Mouse (Mus musculus): ENCODE results near the gene Cngb1. TPM values are rescaled to one million over a fixed set of nuclear protein-coding genes. Genes with fewer than 3 reads are reported as not detected.

The Cngb1 gene
- total RNA-seq, 2 experiments from 2014 or later: 0.42 to 0.58 TPM

DNA sequence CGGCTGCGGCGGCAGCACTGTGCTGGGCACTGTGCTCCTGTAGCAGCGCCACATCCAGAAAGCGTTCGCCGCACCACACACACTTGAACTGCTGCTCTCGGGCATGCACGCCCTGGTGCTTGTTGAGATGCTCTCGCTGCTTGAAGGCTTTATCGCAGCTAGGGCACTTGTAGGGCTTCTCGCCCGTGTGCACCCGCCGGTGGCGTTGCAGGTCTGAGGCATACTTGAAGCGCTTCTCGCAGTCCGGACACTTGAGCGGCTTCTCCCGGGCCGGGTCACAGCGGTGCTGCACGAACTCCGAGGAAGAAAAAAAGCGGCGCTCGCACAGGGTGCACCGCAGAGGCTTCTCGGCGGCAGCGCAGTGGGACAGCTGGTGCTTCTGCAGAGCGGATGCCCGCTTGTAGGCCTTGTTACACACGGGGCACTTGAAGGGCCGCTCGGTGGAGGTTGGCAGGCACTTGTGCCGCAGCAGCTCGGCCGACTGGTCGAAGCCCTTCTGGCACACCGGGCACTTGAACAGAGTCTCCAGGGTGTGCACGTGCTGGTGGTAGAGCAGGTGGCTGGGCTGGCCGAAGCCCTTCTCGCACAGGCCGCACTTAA lies 21.6 kb upstream of the Cngb1 start:
- intact Hi-C loops (cut with DNase I): loop anchor here (10.0 kb wide), 1 partner anchor 203 kb away; no protein-coding TSS in a partner anchor
- no peak for DNase-seq

DNA sequence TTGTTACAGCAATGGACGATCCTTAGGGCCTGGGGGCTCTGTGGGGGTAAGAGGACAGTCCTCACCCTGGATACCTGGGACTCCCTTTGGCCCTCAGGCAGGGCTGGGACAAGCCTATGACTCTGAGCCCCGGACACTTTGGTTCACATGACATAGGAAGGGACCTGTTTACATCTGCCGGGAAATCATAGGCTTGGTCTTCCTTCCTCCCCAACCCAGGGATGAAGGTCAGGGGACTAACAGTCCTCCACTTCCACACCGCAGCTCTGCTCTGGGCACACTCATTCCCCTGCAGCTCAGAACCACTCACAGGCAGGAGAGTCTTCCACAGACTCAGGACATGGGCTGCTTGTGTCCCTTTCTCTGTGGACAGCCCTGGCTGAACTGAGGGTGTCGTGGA lies 20.4 kb upstream of the Cngb1 start:
- DNase-seq: no peak
- intact Hi-C loops (cut with DNase I): loop anchor here (10.0 kb wide), 1 partner anchor 202 kb away; no protein-coding TSS in a partner anchor

GRCm38 (mm10) chr8:95324646-95325045 lies 18.3 kb upstream of the Cngb1 start:
- no peak for DNase-seq
- intact Hi-C loops (cut with DNase I): loop anchor here (10.0 kb wide), 1 partner anchor 200 kb away; no protein-coding TSS in a partner anchor

- DNase-seq: no peak
- intact Hi-C loops (cut with DNase I): loop anchor here (10.0 kb wide), 1 partner anchor 198 kb away; no protein-coding TSS in a partner anchor
Measured at GRCm38 (mm10) chr8:95323201-95323600, 16.8 kb upstream of the Cngb1 start.

GRCm38 (mm10) chr8:95320224-95321139 lies 14.1 kb upstream of the Cngb1 start:
- intact Hi-C loops (cut with DNase I): loop anchor here (10.0 kb wide), 1 partner anchor 196 kb away; no protein-coding TSS in a partner anchor
- peak; percentile 54 for DNase-seq

DNA sequence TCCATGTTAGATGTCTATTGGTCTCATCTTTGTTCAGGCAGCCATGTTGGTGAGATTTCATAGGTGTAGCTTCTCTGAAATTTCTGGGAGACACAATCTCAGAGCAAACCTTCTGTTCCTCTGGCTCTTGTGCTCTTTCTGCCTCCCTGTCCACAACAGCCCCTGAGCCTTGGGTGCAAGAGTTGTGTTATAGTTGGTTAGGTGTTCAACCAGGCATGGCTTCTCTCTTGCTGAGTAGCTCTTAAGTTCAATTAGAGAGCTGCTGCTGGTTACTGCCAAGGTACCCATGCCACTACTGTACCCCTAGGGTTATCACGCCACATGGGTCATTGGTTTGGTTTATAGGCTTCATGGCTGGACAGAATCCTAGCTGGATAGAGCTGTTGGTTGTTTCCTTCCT lies 9.0 kb upstream of the Cngb1 start:
- intact Hi-C loops (cut with DNase I): no loop called here
- DNase-seq: no peak

DNA sequence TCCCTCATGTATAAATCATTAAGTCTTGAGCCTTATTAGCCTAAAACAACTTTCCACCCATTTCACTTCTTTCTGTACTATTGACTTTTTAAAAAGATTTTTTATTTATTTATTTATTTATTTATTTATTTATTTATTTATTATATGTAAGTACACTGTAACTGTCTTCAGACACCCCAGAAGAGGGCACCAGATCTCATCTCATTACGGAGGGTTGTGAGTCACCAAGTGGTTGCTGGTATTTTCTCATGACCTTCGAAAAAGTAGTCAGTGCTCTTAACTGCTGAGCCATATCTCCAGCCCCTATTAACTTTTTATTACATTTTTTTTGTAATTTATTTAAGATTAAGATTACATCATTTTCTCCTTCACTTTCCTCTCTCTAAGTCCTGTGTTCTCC lies 8.3 kb upstream of the Cngb1 start:
- intact Hi-C loops (cut with DNase I): no loop called here
- no peak for DNase-seq

- intact Hi-C loops (cut with DNase I): no loop called here
- DNase-seq: no peak
Measured at GRCm38 (mm10) chr8:95313857-95314256, 7.5 kb upstream of the Cngb1 start.

- intact Hi-C loops (cut with DNase I): no loop called here
- DNase-seq: no peak
Measured at GRCm38 (mm10) chr8:95312836-95313235, 6.5 kb upstream of the Cngb1 start.

DNA sequence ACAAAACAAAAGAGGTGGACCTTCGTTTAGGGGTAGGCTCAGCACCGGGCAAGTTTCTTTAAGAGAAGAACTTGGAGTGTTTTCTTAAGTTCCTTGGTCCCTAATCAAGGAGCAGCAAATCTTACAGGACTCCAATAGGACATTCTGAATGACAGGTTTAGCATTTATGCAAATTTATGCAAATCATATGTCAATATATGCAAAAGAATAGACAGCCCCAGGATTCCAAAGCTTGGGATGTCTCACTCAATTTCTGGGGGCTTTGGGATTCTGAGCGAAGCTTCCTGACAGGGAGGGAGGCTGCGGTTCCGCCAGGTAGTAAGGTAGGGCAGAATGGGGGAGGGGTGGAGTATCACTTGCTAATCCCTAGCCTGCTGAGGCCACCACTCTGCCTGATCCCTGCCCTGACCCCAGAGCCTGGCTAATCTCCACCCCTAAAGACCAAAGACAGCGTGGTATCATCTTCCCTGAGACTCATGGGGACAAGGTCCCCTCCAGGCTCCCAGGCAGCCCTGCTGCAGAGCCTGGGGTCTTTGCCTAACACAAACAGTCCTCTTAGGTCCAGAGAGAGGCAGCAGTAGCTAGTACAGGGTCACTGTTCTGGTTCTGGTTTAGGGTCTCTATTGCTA lies 4.1 kb upstream of the Cngb1 start, which contains the start of gene Tepp:
Gene Tepp (plus strand): TSS at position 225 of the 629 bp plus-strand sequence.
- no peak for DNase-seq
- intact Hi-C loops (cut with DNase I): no loop called here

- no peak for DNase-seq
- intact Hi-C loops (cut with DNase I): no loop called here
Measured at GRCm38 (mm10) chr8:95305526-95305925, 859 bp downstream of the Cngb1 start.

DNA sequence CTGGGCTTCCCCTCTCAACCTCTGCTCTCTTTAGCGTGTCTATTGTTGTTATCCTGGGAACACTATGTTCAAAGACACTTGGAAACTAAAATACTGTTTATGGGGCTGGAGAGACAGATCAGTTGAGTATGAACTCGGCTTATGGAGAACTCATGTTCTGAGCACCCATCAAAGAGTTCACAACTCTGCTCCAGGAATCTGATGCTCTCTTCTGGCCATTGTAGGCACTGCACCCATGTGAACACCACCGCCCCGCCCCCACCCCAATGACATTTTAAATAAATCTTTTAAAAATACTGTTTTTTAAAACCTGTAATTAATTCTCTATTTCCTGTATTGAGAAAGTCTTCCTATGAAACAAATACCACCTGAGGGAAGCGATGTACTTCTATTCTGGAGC lies 4.0 kb downstream of the Cngb1 start:
- peak; percentile 32 for DNase-seq

GRCm38 (mm10) chr8:95293891-95294290 lies 12.5 kb downstream of the Cngb1 start:
- intact Hi-C loops (cut with DNase I): no loop called here
- peak; percentile 63 for DNase-seq

More for the DNA sequence above, 4.0 kb downstream of the Cngb1 start:
- intact Hi-C loops (cut with DNase I): no loop called here

DNA sequence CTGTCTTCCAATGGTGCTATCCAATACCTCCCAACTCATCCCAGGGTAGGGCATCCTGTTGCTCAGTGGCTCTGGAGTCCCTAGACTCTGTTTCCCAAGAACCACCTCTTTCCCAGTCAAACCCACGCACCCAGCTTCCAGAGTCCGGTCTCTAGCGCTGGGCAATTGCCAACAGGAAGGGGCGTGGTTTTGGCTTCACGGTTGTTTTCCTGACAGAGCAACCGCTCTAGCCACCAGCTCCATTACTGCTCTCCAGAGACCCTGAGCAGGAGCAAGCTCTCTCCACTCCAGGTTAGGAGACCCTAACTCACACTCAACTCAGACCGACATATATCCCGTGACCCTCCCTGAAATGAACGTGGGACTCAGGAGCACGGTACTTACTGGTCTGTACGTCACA lies 13.2 kb downstream of the Cngb1 start:
- intact Hi-C loops (cut with DNase I): no loop called here
- DNase-seq: peak; percentile 59

- intact Hi-C loops (cut with DNase I): no loop called here
- peak; percentile 54 for DNase-seq
Measured at GRCm38 (mm10) chr8:95289066-95289650, 17.2 kb downstream of the Cngb1 start.

GRCm38 (mm10) chr8:95281493-95281892 lies 24.9 kb downstream of the Cngb1 start:
- intact Hi-C loops (cut with DNase I): no loop called here
- peak; percentile 24 for DNase-seq

DNA sequence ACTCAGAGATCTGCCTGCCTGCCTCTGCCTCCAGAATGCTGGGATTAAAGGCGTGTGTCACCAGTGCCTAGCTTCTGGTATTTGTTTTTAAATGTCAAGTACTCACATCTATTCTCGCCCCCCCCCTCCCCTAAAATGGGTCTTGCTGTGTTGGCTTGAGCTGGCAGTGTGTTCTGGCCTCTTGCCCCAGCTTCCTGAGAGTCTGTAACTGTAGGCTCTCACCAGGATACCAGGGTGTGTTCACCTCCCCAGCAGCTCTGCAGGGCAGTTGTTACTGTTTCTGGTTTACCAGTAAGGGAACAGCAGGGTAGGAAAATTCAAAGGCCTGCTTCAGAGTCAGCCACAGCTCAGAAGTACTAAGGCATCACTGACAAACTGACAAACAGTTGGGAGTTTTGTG lies 33.5 kb downstream of the Cngb1 start:
- DNase-seq: peak; percentile 43
- intact Hi-C loops (cut with DNase I): no loop called here

DNA sequence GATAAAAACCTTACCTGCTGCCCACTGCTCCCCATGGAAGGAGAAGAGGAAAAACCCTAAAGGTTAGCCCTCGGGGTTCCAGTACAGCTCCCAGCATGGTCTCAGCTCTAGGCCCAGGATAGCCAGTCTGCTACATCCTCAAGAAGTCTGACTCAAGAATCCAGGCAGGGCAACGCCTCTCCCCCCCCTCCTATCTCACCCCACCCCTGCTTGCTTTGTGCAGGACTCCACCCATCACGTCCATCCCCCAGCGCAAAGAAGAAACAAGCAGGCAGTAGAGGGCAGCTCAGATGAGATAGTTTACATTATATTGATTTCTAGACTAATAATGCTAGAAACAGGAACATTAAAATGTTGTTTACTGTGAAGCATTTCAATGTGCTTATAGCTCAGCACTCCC lies 34.5 kb downstream of the Cngb1 start:
- no peak for DNase-seq
- intact Hi-C loops (cut with DNase I): no loop called here

DNA sequence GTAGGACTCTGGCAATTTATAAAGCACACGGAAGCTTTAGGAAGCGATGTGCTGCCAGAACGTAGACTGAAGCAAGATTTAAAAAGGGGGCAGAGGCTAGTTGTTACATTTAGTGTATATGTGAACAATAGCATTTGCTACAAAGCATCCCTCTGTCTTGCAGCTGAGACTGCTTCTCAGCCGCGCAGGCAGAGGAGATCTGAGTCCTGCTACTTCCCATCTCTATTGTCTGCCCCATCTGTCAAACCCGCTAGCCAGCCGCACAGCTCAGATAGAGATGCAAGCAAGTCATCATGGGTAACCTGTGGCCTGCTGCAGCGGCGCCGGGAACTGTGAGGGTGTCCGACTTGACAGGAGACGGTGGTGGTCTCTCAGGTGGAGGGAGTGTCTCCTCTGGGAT lies 35.9 kb downstream of the Cngb1 start:
- intact Hi-C loops (cut with DNase I): no loop called here
- DNase-seq: no peak

GRCm38 (mm10) chr8:95262181-95262580 lies 44.2 kb downstream of the Cngb1 start:
- intact Hi-C loops (cut with DNase I): no loop called here

DNA sequence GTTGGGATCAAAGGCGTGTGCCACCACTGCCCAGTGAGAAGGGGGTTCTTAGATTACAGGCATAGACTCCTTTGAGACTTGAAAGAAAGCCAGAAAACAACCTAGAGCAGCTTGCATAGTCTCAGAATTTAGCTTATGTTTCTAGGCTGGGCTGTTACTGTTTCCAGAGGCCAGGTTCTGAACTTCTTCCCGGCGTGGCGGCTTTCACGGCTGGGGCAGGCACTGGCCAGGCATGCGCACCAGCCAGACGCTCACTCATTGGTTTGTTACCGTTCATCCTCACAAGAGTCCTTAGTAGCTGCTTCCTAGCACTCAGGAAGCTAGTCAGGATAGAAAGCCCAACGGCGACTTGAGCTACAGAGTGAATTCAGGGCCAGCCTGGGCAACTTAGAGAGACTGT lies 50.8 kb downstream of the Cngb1 start:
- intact Hi-C loops (cut with DNase I): loop anchor here (2.0 kb wide), 1 partner anchor 75 kb away; the partner anchor contains the start of gene Zfp319
- no peak for DNase-seq

More at GRCm38 (mm10) chr8:95262181-95262580, 44.2 kb downstream of the Cngb1 start:
- DNase-seq: no peak
